Mouse (Mus musculus) heart, postnatal 0 days (tissue): Measurements from ENCODE around the gene Zbtb42. TPM values are rescaled to one million over a fixed set of nuclear protein-coding genes. Genes with fewer than 3 reads are reported as not detected.
A peak's percentile ranks its signal among the peaks of the same experiment; 100 is the strongest.

Experiments used
- ATAC-seq: fragments of 200-750 bp; cut with Nextera tagmentation; 2 replicates; pipeline ENCODE4 v1.8.0; 2017; ENCODE audit warnings: low read depth, moderate number of reproducible peaks, moderate library complexity; ENCODE audit not compliant: insufficient read depth
- DNase-seq: peaks from one replicate; pipeline ENCODE4 v3.0.0-alpha.2; 2016; ENCODE audit warnings: low spot score
- H3K27ac ChIP-seq: fragments of 300-500 bp; sonication (generic); 2 replicates; pipeline ENCODE4 v1.5.1; 2014; ENCODE audit warnings: low read depth, mild to moderate bottlenecking
- H3K27me3 ChIP-seq: fragments of 300-500 bp; sonication (generic); 2 replicates; pipeline ENCODE4 v1.6.1; 2014; ENCODE audit warnings: low read length, mixed read lengths; ENCODE audit not compliant: control insufficient read depth, insufficient read depth
- H3K36me3 ChIP-seq: fragments of 300-500 bp; sonication (generic); replicated peaks from 2 replicates; pipeline ENCODE4 v1.6.1; 2014; ENCODE audit warnings: low read length, mixed read lengths; ENCODE audit not compliant: control insufficient read depth, insufficient read depth
- H3K4me1 ChIP-seq: fragments of 300-500 bp; sonication (generic); 2 replicates; pipeline ENCODE4 v1.6.1; 2014; ENCODE audit warnings: antibody characterized with exemption; ENCODE audit not compliant: control insufficient read depth, insufficient read depth
- H3K4me2 ChIP-seq: fragments of 300-500 bp; sonication (generic); 2 replicates; pipeline ENCODE4 v1.6.1; 2014; ENCODE audit warnings: low read depth, mild to moderate bottlenecking, low read length, moderate library complexity
- H3K4me3 ChIP-seq: fragments of 300-500 bp; sonication (generic); 2 replicates; pipeline ENCODE4 v1.5.1; 2014; ENCODE audit warnings: low read depth, low read length
- H3K9ac ChIP-seq: fragments of 300-500 bp; sonication (generic); replicated peaks from 2 replicates; pipeline ENCODE4 v1.6.1; 2014; ENCODE audit warnings: low read depth, low read length, mixed read lengths
- H3K9me3 ChIP-seq: fragments of 300-500 bp; sonication (generic); replicated peaks from 2 replicates; pipeline ENCODE4 v1.6.1; 2016; ENCODE audit warnings: low read length; ENCODE audit not compliant: control insufficient read depth
- CTCF ChIP-seq: IDR thresholded peaks from 2 replicates; pipeline ENCODE4 v1.5.1; 2016; ENCODE audit warnings: antibody characterized with exemption, control low read depth, low read depth
- EP300 ChIP-seq: IDR thresholded peaks from 2 replicates; pipeline ENCODE4 v1.6.1; 2016; ENCODE audit warnings: antibody characterized with exemption, low read depth
- WGBS: fragments of 180-500 bp; shearing (Covaris S2); extraction: QIAGEN DNeasy Blood & Tissue Kit; methylation state at CpG from one replicate; pipeline ENCODE4 v1.1.7; 2014; 5-methylcytosine and 5-hydroxymethylcytosine counted together
- polyA plus RNA-seq: library from polyadenylated mRNA; unstranded; fragments of >200 nt; fragmentation: Nextera tagmentation; extraction: Ambion mirVana; gene quantifications from 2 replicates; pipeline ENCODE4 v1.2.1, GENCODE M21; 2015
- total RNA-seq: library from RNA; depleted of rRNA; stranded (reverse); fragments of >200 nt; gene quantifications from 2 replicates; pipeline ENCODE4 v1.2.3, GENCODE M21; 2014; ENCODE audit warnings: low replicate concordance

Zbtb42 gene
- total and polyA plus RNA-seq, 2 experiments from 2014 or later = 3.2 to 4.6 TPM

GRCm38 (mm10) chr12:112644180-112644854 lies 34.3 kb upstream of the Zbtb42 start, which contains the start of gene Siva1:
Gene Siva1, plus strand, starts transcription at chr12:112644679.
- DNase-seq (peak; percentile 99), ATAC-seq (peak; percentile 96)
- Histone ChIP-seq H3K9ac (peak within 1 kb of the TSS; percentile 55), H3K36me3 (peaks cover 21% of the 10 kb centered on the region; the same call in 1 of the 2 replicates), H3K4me1 (peaks cover 8% of the 10 kb centered on the region), H3K27ac (peak within 1 kb of the TSS; percentile 78), H3K4me2 (peak within 1 kb of the TSS; percentile 89), H3K27me3 (no peaks in the 10 kb centered on the region), H3K9me3 (no peaks in the 10 kb centered on the region), H3K4me3 (peak within 1 kb of the TSS; percentile 60)
- TF ChIP-seq CTCF (no peak), EP300 (no peak)
- WGBS = 1% methylated on average over 46 of the region's 46 CpGs

GRCm38 (mm10) chr12:112644855-112645506 lies 33.6 kb upstream of the Zbtb42 start:
- Histone ChIP-seq H3K4me3 (peak overlapping the region; percentile 60), H3K9ac (peak overlapping the region; percentile 55), H3K36me3 (peaks cover 14% of the 10 kb centered on the region; the same call in 1 of the 2 replicates), H3K4me1 (peaks cover 8% of the 10 kb centered on the region), H3K4me2 (peak overlapping the region; percentile 89), H3K9me3 (no peaks in the 10 kb centered on the region), H3K27ac (peak overlapping the region; percentile 78), H3K27me3 (no peaks in the 10 kb centered on the region)
- no peak for TF ChIP-seq CTCF
- no peak for TF ChIP-seq EP300
- ATAC-seq (peak; percentile 0; the same call in 1 of the 2 replicates), DNase-seq (no peak)
- WGBS = under 1% methylated on average over 73 of the region's 75 CpGs

GRCm38 (mm10) chr12:112646139-112646538 lies 32.5 kb upstream of the Zbtb42 start:
- ATAC-seq (no peak), DNase-seq (no peak)
- H3K27ac ChIP-seq = no peak overlapping the region
- H3K4me2 ChIP-seq = peak overlapping the region; percentile 89
- TF ChIP-seq CTCF (no peak), EP300 (no peak)
- no peak overlapping the region for H3K9ac ChIP-seq
- H3K27me3 ChIP-seq = no peaks in the 10 kb centered on the region
- WGBS = 39% methylated on average over 6 of the region's 6 CpGs
- H3K9me3 ChIP-seq = no peaks in the 10 kb centered on the region
- no peak overlapping the region for H3K4me3 ChIP-seq
- peaks cover 8% of the 10 kb centered on the region for H3K4me1 ChIP-seq
- H3K36me3 ChIP-seq = peaks cover 7% of the 10 kb centered on the region; the same call in 1 of the 2 replicates

- H3K36me3 ChIP-seq = peaks cover 22% of the 10 kb centered on the region
Observed at GRCm38 (mm10) chr12:112648081-112648480, 30.5 kb upstream of the Zbtb42 start.

GRCm38 (mm10) chr12:112651778-112652439 lies 26.7 kb upstream of the Zbtb42 start:
- TF ChIP-seq CTCF = no peak
- no peak for TF ChIP-seq EP300
- DNase-seq (no peak), ATAC-seq (no peak)
- H3K4me1 ChIP-seq = peaks cover 3% of the 10 kb centered on the region; the same call in 1 of the 2 replicates
- H3K36me3 ChIP-seq = peaks cover 53% of the 10 kb centered on the region
- H3K9ac ChIP-seq = no peak overlapping the region
- H3K4me2 ChIP-seq = no peak overlapping the region
- no peaks in the 10 kb centered on the region for H3K27me3 ChIP-seq
- no peak overlapping the region for H3K4me3 ChIP-seq
- no peak overlapping the region for H3K27ac ChIP-seq
- WGBS = 67% methylated on average over 5 of the region's 5 CpGs
- no peaks in the 10 kb centered on the region for H3K9me3 ChIP-seq

More at GRCm38 (mm10) chr12:112648081-112648480, 30.5 kb upstream of the Zbtb42 start:
- H3K27me3 ChIP-seq = no peaks in the 10 kb centered on the region
- TF ChIP-seq EP300 (no peak), CTCF (no peak)
- peaks cover 11% of the 10 kb centered on the region for H3K4me1 ChIP-seq
- no peak overlapping the region for H3K4me3 ChIP-seq
- no peak overlapping the region for H3K27ac ChIP-seq
- ATAC-seq (no peak), DNase-seq (no peak)
- no peak overlapping the region for H3K4me2 ChIP-seq
- H3K9me3 ChIP-seq = no peaks in the 10 kb centered on the region
- WGBS = 87% methylated on average over 5 of the region's 5 CpGs
- no peak overlapping the region for H3K9ac ChIP-seq
